Mouse (Mus musculus): Measurements from ENCODE around the gene Ddi1. TPM values are rescaled to one million over a fixed set of nuclear protein-coding genes. Genes with fewer than 3 reads are reported as not detected.

Ddi1 gene
- not detected in 2 replicates for polyA plus RNA-seq (2012; rRNA removed)

GRCm38 (mm10) chr9:6269796-6270280 is at the start of gene Ddi1:
Ddi1 (minus strand) TSS chr9:6269846.

Other genes starting within 250 kb of the Ddi1 start
- 0.47 and 0.52 TPM in 2 replicates for gene Pdgfd, start 101.3 kb downstream of the Ddi1 start, polyA plus RNA-seq (2012; rRNA removed)

Measured in liver, embryonic 18 days (tissue).